Mouse (Mus musculus) cortical plate, adult 2 months (tissue): ENCODE data around the gene Pygm. TPM values are rescaled to one million over a fixed set of nuclear protein-coding genes. Genes with fewer than 3 reads are reported as not detected.

Experiments
- H3K27ac ChIP-seq: fragments of 200-500 bp; 2 replicates; pipeline ENCODE4 v1.5.1; 2012; ENCODE audit warnings: low read length, control low read depth, inconsistent platforms; ENCODE audit not compliant: insufficient read depth
- H3K4me1 ChIP-seq: fragments of 200-500 bp; 2 replicates; pipeline ENCODE4 v1.6.1; 2011; ENCODE audit warnings: low read length; ENCODE audit not compliant: control insufficient read depth, insufficient read depth
- H3K4me3 ChIP-seq: fragments of 200-500 bp; 2 replicates; pipeline ENCODE4 v1.5.1; 2011; ENCODE audit warnings: mild to moderate bottlenecking, low read length, control low read depth; ENCODE audit not compliant: insufficient read depth
- CTCF ChIP-seq: fragments of 200-500 bp; IDR thresholded peaks from 2 replicates; pipeline ENCODE4 v1.5.1; 2011; ENCODE audit warnings: mild to moderate bottlenecking, control low read depth, low read length; ENCODE audit not compliant: insufficient read depth; ENCODE audit errors: extremely low read depth
- POLR2A ChIP-seq: fragments of 200-500 bp; IDR thresholded peaks from 2 replicates; pipeline ENCODE4 v1.6.1; 2011; ENCODE audit warnings: mild to moderate bottlenecking, low read length, control low read depth; ENCODE audit not compliant: insufficient read depth; ENCODE audit errors: extremely low read depth
- polyA plus RNA-seq: library from polyadenylated mRNA; depleted of rRNA; stranded (reverse); fragments of >200 nt; gene quantifications from 2 replicates; pipeline ENCODE4 v1.2.3, GENCODE M21; 2012

Gene Pygm
- polyA plus RNA-seq, 1 experiment, result 46.2 TPM

GRCm38 (mm10) chr19:6405433-6405832 is 21.2 kb downstream of the Pygm start:
- no peak overlapping the region for H3K4me3 ChIP-seq
- no peak for TF ChIP-seq CTCF
- no peak for TF ChIP-seq POLR2A

GRCm38 (mm10) chr19:6407109-6407508 is 22.9 kb downstream of the Pygm start:
- Histone ChIP-seq H3K4me3 (no peak overlapping the region), H3K4me1 (no peaks in the 10 kb centered on the region), H3K27ac (no peak overlapping the region)
- TF ChIP-seq POLR2A (no peak), CTCF (no peak)

More at GRCm38 (mm10) chr19:6405433-6405832, 21.2 kb downstream of the Pygm start:
- H3K4me1 ChIP-seq, result peaks cover 2% of the 10 kb centered on the region
- H3K27ac ChIP-seq, result no peak overlapping the region

- no peaks in the 10 kb centered on the region for H3K4me1 ChIP-seq
- TF ChIP-seq CTCF, result no peak
- no peak for TF ChIP-seq POLR2A
- H3K27ac ChIP-seq, result no peak overlapping the region
- H3K4me3 ChIP-seq, result no peak overlapping the region
These were observed 23.8 kb downstream of the Pygm start for GRCm38 (mm10) chr19:6407816-6408510.

GRCm38 (mm10) chr19:6408749-6409148 is 24.6 kb downstream of the Pygm start:
- TF ChIP-seq POLR2A, result no peak
- no peak for TF ChIP-seq CTCF
- Histone ChIP-seq H3K4me1 (no peaks in the 10 kb centered on the region), H3K4me3 (no peak overlapping the region), H3K27ac (no peak overlapping the region)

GRCm38 (mm10) chr19:6409176-6409575 is 25.0 kb downstream of the Pygm start:
- H3K4me3 ChIP-seq, result no peak overlapping the region
- no peak for TF ChIP-seq CTCF
- no peak for TF ChIP-seq POLR2A
- no peaks in the 10 kb centered on the region for H3K4me1 ChIP-seq
- H3K27ac ChIP-seq, result no peak overlapping the region

GRCm38 (mm10) chr19:6409936-6410335 is 25.7 kb downstream of the Pygm start:
- H3K27ac ChIP-seq, result no peak overlapping the region
- H3K4me1 ChIP-seq, result no peaks in the 10 kb centered on the region
- TF ChIP-seq POLR2A (no peak), CTCF (no peak)
- H3K4me3 ChIP-seq, result no peak overlapping the region

- Histone ChIP-seq H3K4me3 (no peak overlapping the region), H3K4me1 (peaks cover 6% of the 10 kb centered on the region), H3K27ac (no peak overlapping the region)
- TF ChIP-seq CTCF, result no peak
- TF ChIP-seq POLR2A, result no peak
These were observed 28.6 kb downstream of the Pygm start for GRCm38 (mm10) chr19:6412798-6413197.

- no peak overlapping the region for H3K27ac ChIP-seq
- H3K4me1 ChIP-seq, result peaks cover 6% of the 10 kb centered on the region
- H3K4me3 ChIP-seq, result no peak overlapping the region
- TF ChIP-seq CTCF (no peak), POLR2A (no peak)
These were observed 31.3 kb downstream of the Pygm start for GRCm38 (mm10) chr19:6415454-6415853.

GRCm38 (mm10) chr19:6416124-6416770 is 32.0 kb downstream of the Pygm start:
- Histone ChIP-seq H3K4me1 (peaks cover 13% of the 10 kb centered on the region), H3K4me3 (no peak overlapping the region), H3K27ac (no peak overlapping the region)
- TF ChIP-seq POLR2A (no peak), CTCF (no peak)

GRCm38 (mm10) chr19:6416894-6417761 is 32.9 kb downstream of the Pygm start:
- Histone ChIP-seq H3K27ac (no peak overlapping the region), H3K4me1 (peaks cover 13% of the 10 kb centered on the region), H3K4me3 (no peak overlapping the region)
- no peak for TF ChIP-seq CTCF
- TF ChIP-seq POLR2A, result no peak
